Mouse (Mus musculus) midbrain, embryonic 15.5 days (tissue): ENCODE measurements around the gene H2al1b. TPM values are rescaled to one million over a fixed set of nuclear protein-coding genes. Genes with fewer than 3 reads are reported as not detected.
"Not testable (repeated sequence)": the region's sequence is repeated elsewhere in the genome, so short reads cannot be mapped to it uniquely, and the experiment has no call there.

Experiments
- ATAC-seq: fragments of 200-750 bp; cut with Nextera tagmentation; replicated peaks from 2 replicates; pipeline ENCODE4 v1.8.0; 2017; ENCODE audit warnings: moderate TSS enrichment
- H3K27ac ChIP-seq: fragments of 300-500 bp; sonication (generic); 2 replicates; pipeline ENCODE4 v1.5.1; 2015; ENCODE audit warnings: mild to moderate bottlenecking, inconsistent platforms
- H3K27me3 ChIP-seq: fragments of 300-500 bp; sonication (generic); replicated peaks from 2 replicates; pipeline ENCODE4 v1.6.1; 2015; ENCODE audit warnings: inconsistent platforms
- H3K36me3 ChIP-seq: fragments of 300-500 bp; sonication (generic); replicated peaks from 2 replicates; pipeline ENCODE4 v1.6.1; 2015; ENCODE audit warnings: inconsistent platforms
- H3K4me1 ChIP-seq: fragments of 300-500 bp; sonication (generic); 2 replicates; pipeline ENCODE4 v1.6.1; 2015; ENCODE audit warnings: inconsistent platforms
- H3K4me2 ChIP-seq: fragments of 300-500 bp; sonication (generic); 2 replicates; pipeline ENCODE4 v1.6.1; 2015; ENCODE audit warnings: inconsistent platforms, mild to moderate bottlenecking, moderate library complexity
- H3K4me3 ChIP-seq: fragments of 300-500 bp; sonication (generic); 2 replicates; pipeline ENCODE4 v1.5.1; 2015; ENCODE audit warnings: mild to moderate bottlenecking, inconsistent platforms
- H3K9ac ChIP-seq: fragments of 300-500 bp; sonication (generic); 2 replicates; pipeline ENCODE4 v1.6.1; 2015; ENCODE audit warnings: mild to moderate bottlenecking, inconsistent platforms
- H3K9me3 ChIP-seq: fragments of 300-500 bp; sonication (generic); 2 replicates; pipeline ENCODE4 v1.6.1; 2016; ENCODE audit warnings: inconsistent platforms
- WGBS: fragments of 180-500 bp; shearing (Covaris S2); methylation state at CpG from one replicate; pipeline ENCODE4 v1.1.7; 2015; ENCODE audit warnings: mixed read lengths; 5-methylcytosine and 5-hydroxymethylcytosine counted together
- polyA plus RNA-seq: library from polyadenylated mRNA; unstranded; fragments of >200 nt; fragmentation: Nextera tagmentation; extraction: Ambion mirVana; gene quantifications from 2 replicates; pipeline ENCODE4 v1.2.1, GENCODE M21; 2015

Gene H2al1b
- polyA plus RNA-seq = not detected in 2 replicates

DNA sequence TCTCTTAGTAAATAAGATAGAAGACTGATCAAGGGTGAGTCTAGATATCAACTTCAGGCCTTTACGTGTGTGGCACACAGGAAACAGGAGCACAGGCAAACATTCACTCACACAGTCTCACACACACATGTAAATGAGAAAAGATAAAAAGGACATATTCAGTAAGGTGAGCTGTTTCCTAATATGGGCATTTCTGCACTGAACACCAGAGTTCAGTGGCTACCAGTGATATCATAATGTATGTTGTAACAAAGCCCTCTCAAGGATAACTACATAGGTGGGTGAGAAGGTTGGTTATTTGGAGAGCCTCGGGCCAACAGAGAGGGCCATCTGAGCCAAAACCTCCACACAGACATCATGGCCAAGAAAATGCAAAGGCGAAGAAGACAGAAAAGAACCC lies at the start of gene H2al1b:
Gene H2al1b, plus strand, starts transcription at position 301 of the 400 bp plus-strand sequence.
- H3K4me3 ChIP-seq, H3K4me2 ChIP-seq, H3K36me3 ChIP-seq, H3K9ac ChIP-seq, H3K27me3 ChIP-seq, ATAC-seq, H3K27ac ChIP-seq, H3K4me1 ChIP-seq, H3K9me3 ChIP-seq: not testable (repeated sequence)
- 100% methylated on average over 1 of the region's 3 CpGs for WGBS

DNA sequence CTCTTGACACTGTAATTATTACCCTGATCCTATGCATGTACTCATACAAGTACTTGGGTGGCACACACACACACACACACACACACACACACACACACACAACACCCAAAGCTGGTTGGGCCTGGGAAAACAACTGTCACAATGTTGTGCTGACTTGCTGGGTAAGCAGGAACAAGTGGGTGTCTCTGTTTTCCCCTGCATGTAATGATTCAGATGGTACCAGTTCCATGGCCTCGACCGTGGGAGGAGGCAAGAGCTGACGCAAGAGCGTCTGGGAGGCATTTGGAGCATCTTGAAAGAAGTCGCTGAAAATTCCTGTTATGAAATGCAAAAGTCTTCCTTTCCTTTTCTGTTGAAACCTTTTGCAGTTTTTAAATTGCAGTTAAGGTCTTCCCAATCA lies 48.2 kb upstream of the H2al1b start:
- WGBS = 84% methylated on average over 5 of the region's 5 CpGs
- Histone ChIP-seq H3K9ac (no peak overlapping the region), H3K27me3 (no peaks in the 10 kb centered on the region), H3K4me2 (no peak overlapping the region), H3K4me3 (no peak overlapping the region), H3K9me3 (no peaks in the 10 kb centered on the region), H3K27ac (no peak overlapping the region), H3K4me1 (no peaks in the 10 kb centered on the region), H3K36me3 (no peaks in the 10 kb centered on the region)
- ATAC-seq = no peak

- no peak overlapping the region for H3K9ac ChIP-seq
- no peak for ATAC-seq
- WGBS = 54% methylated on average over 11 of the region's 11 CpGs
- no peak overlapping the region for H3K4me2 ChIP-seq
- H3K9me3 ChIP-seq = no peaks in the 10 kb centered on the region
- no peaks in the 10 kb centered on the region for H3K4me1 ChIP-seq
- no peaks in the 10 kb centered on the region for H3K27me3 ChIP-seq
- H3K4me3 ChIP-seq = no peak overlapping the region
- H3K27ac ChIP-seq = no peak overlapping the region
- no peaks in the 10 kb centered on the region for H3K36me3 ChIP-seq
These were observed 47.6 kb upstream of the H2al1b start for GRCm38 (mm10) chrX:11254521-11255207.

DNA sequence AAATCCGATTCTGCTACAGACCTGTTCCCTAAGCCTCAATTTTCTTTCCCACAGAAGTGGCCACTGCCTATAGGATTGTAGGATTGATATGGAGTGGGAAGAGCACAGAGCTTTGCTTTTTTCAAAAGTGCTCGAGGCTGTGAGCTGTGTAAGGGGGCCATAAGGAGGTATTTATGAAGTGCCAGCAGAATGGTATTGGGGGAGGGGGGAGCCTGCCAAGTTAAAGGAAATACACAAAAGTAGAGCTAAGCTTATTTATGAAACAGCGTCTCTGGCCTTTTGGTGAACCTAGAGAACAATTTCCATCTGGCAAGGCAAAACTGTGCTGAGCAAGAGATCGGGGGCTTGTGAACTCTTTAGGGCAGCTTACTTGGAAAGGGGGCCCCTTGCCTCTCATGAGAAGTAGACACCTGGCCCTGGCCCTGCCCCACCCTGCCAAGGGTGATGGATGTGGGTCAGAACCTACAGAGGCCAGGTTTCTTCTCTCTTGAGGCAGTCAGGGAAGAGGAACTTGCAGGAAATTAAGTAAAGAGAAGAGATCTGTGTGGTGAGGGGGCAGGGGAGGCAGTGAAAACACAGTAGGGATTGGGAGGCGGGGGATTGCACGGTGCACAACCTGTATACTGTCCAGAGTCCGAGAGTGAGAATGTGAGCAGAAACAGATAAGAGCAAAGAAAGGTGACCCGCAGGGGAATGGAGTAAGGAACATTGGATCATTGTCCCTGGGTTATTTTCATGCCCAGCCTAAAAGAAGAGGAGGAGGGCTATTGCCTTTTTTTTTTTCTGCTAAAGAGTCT lies 46.5 kb upstream of the H2al1b start:
- Histone ChIP-seq H3K36me3 (no peaks in the 10 kb centered on the region), H3K4me2 (no peak overlapping the region), H3K9ac (no peak overlapping the region), H3K4me3 (no peak overlapping the region), H3K9me3 (no peaks in the 10 kb centered on the region), H3K27ac (no peak overlapping the region), H3K4me1 (no peaks in the 10 kb centered on the region), H3K27me3 (no peaks in the 10 kb centered on the region)
- no peak for ATAC-seq
- 73% methylated on average over 8 of the region's 8 CpGs for WGBS

- 86% methylated on average over 8 of the region's 8 CpGs for WGBS
- Histone ChIP-seq H3K4me3 (no peak overlapping the region), H3K4me1 (no peaks in the 10 kb centered on the region), H3K27me3 (no peaks in the 10 kb centered on the region), H3K27ac (no peak overlapping the region), H3K4me2 (no peak overlapping the region), H3K9me3 (no peaks in the 10 kb centered on the region), H3K9ac (no peak overlapping the region), H3K36me3 (no peaks in the 10 kb centered on the region)
- no peak for ATAC-seq
These were observed 37.3 kb upstream of the H2al1b start for GRCm38 (mm10) chrX:11264918-11265317.

- no peaks in the 10 kb centered on the region for H3K36me3 ChIP-seq
- WGBS = 65% methylated on average over 7 of the region's 7 CpGs
- no peak overlapping the region for H3K9ac ChIP-seq
- no peaks in the 10 kb centered on the region for H3K9me3 ChIP-seq
- no peak overlapping the region for H3K4me3 ChIP-seq
- H3K27ac ChIP-seq = no peak overlapping the region
- H3K4me1 ChIP-seq = no peaks in the 10 kb centered on the region
- no peak overlapping the region for H3K4me2 ChIP-seq
- no peak for ATAC-seq
- H3K27me3 ChIP-seq = no peaks in the 10 kb centered on the region
These were observed 34.4 kb upstream of the H2al1b start for GRCm38 (mm10) chrX:11267791-11268190.

DNA sequence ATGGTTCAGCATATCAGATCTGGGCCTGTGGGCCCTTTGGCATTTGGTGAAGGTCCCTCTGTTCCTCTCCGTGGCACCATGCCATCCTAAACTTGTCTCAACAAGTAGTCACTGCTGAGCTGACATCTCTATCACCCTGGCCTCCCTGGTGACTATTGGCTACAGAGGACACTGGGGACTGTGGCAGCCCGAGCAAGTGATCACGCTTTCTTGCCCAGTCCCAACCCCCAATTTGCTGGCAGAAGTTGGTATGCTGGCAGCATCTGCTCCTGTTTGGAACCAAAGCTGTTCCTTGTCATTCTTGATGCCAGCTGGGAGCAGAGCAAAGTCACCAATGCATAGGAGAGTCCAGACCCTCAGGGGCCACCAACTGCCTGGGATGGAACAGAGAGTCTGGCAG lies 33.2 kb upstream of the H2al1b start:
- Histone ChIP-seq H3K27me3 (no peaks in the 10 kb centered on the region), H3K4me1 (no peaks in the 10 kb centered on the region)
- no peak for ATAC-seq

GRCm38 (mm10) chrX:11273190-11273589 lies 29.0 kb upstream of the H2al1b start:
- no peak overlapping the region for H3K27ac ChIP-seq
- no peaks in the 10 kb centered on the region for H3K9me3 ChIP-seq
- WGBS = 85% methylated on average over 3 of the region's 3 CpGs
- no peak for ATAC-seq
- no peaks in the 10 kb centered on the region for H3K36me3 ChIP-seq
- no peak overlapping the region for H3K4me3 ChIP-seq
- H3K27me3 ChIP-seq = no peaks in the 10 kb centered on the region
- no peak overlapping the region for H3K4me2 ChIP-seq
- H3K4me1 ChIP-seq = no peaks in the 10 kb centered on the region
- H3K9ac ChIP-seq = no peak overlapping the region

More for the DNA sequence above, 33.2 kb upstream of the H2al1b start:
- Histone ChIP-seq H3K4me2 (no peak overlapping the region), H3K9me3 (no peaks in the 10 kb centered on the region), H3K4me3 (no peak overlapping the region), H3K27ac (no peak overlapping the region), H3K36me3 (no peaks in the 10 kb centered on the region), H3K9ac (no peak overlapping the region)
- 82% methylated on average over 3 of the region's 3 CpGs for WGBS

- no peaks in the 10 kb centered on the region for H3K36me3 ChIP-seq
- H3K9ac ChIP-seq = no peak overlapping the region
- no peak overlapping the region for H3K4me2 ChIP-seq
- no peak for ATAC-seq
- WGBS = 80% methylated on average over 6 of the region's 6 CpGs
- H3K27me3 ChIP-seq = no peaks in the 10 kb centered on the region
- no peak overlapping the region for H3K27ac ChIP-seq
- no peaks in the 10 kb centered on the region for H3K9me3 ChIP-seq
- no peak overlapping the region for H3K4me3 ChIP-seq
- H3K4me1 ChIP-seq = no peaks in the 10 kb centered on the region
These were observed 25.1 kb upstream of the H2al1b start for GRCm38 (mm10) chrX:11277083-11277482.

DNA sequence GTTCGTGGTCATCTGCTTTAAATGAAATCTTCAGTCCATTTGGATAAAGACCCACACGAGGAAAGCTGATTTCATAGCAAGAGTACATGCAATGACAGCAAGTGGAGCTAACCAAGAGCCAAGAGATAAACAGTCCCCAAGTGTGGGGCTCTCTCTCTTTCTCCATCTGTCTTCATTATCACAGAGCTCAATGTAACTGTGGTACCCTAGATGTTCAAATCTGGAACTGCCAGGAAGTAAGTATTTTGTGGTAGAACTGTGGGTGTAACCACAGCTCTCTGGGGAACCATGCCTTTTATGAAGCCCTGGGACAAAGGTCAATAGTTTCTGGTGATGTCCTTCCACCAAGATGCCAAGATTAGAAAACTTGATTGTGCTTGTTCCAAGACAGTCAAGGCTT lies 21.5 kb upstream of the H2al1b start:
- H3K36me3 ChIP-seq = no peaks in the 10 kb centered on the region
- no peak overlapping the region for H3K9ac ChIP-seq
- H3K4me2 ChIP-seq = no peak overlapping the region
- H3K4me1 ChIP-seq = no peaks in the 10 kb centered on the region
- H3K27me3 ChIP-seq = no peaks in the 10 kb centered on the region
- 75% methylated on average over 2 of the region's 2 CpGs for WGBS
- ATAC-seq = no peak
- no peaks in the 10 kb centered on the region for H3K9me3 ChIP-seq
- no peak overlapping the region for H3K27ac ChIP-seq
- no peak overlapping the region for H3K4me3 ChIP-seq

DNA sequence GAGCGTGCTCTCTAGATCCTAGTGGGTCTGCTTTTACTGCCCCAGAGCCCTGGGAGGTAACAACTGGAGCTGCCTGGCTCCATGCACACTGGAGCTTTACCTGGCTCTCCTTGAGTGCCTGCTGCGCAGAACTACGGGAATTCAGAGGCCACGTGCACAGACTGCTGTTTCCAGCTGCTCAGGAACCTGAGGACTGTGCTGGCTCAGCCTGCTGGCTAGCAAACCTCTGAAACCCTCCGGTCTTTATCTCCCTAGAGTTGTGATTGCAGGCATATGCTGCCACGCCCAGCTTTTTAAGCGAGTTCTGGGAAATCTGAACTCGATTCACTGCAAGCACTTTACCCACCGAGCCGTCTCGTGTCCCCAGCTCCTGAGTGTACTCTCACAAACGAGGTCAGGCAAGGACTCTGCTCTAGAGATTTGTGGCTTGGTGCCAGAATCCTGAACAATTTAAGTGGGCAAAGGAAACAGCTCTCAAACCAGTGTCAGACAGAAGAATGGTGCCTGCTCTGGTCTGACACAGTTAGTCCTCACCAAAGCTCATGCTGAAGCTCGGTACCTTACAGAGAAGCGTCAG lies 13.8 kb upstream of the H2al1b start:
- Histone ChIP-seq H3K4me2 (no peak overlapping the region), H3K27me3 (no peaks in the 10 kb centered on the region; the same call in 1 of the 2 replicates), H3K4me1 (no peaks in the 10 kb centered on the region), H3K36me3 (no peaks in the 10 kb centered on the region), H3K4me3 (no peak overlapping the region), H3K9ac (no peak overlapping the region), H3K27ac (no peak overlapping the region), H3K9me3 (no peaks in the 10 kb centered on the region)
- 75% methylated on average over 14 of the region's 14 CpGs for WGBS
- ATAC-seq = no peak

DNA sequence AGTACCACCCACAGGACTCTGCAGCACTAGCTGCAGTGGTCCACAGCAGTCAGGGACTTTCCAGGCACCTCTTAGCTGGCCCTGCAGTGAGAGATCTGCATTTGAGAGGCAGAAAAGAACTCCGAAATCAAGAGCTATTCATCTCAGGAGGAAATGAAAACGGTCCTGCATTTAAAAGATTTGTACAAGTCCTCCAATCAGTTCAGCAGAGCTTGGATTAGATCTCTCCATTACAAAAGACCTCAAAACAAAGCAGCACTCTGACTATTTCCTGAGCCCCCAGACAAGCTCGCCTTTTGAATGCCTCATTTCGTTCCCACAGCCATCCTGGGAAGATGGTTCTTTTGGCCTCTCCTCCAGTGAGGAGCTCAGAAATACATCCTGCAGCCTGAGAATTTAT lies 13.0 kb upstream of the H2al1b start:
- no peak for ATAC-seq
- H3K4me2 ChIP-seq = no peak overlapping the region
- H3K9me3 ChIP-seq = no peaks in the 10 kb centered on the region
- no peaks in the 10 kb centered on the region; the same call in 1 of the 2 replicates for H3K27me3 ChIP-seq
- H3K4me1 ChIP-seq = no peaks in the 10 kb centered on the region
- H3K9ac ChIP-seq = no peak overlapping the region
- no peak overlapping the region for H3K27ac ChIP-seq
- H3K36me3 ChIP-seq = no peaks in the 10 kb centered on the region
- no peak overlapping the region for H3K4me3 ChIP-seq
- 50% methylated on average over 4 of the region's 4 CpGs for WGBS
